Mouse (Mus musculus) hindbrain, postnatal 0 days (tissue): Measurements from ENCODE around the gene Stk39. TPM values are rescaled to one million over a fixed set of nuclear protein-coding genes. Genes with fewer than 3 reads are reported as not detected.

ENCODE experiments used
- ATAC-seq: fragments of 200-750 bp; cut with Nextera tagmentation; 2 replicates; pipeline ENCODE4 v1.8.0; 2017; ENCODE audit warnings: mild to moderate bottlenecking, moderate TSS enrichment, moderate library complexity
- DNase-seq: peaks from one replicate; pipeline ENCODE4 v3.0.0-alpha.2; 2015; ENCODE audit warnings: low spot score
- H3K27ac ChIP-seq: fragments of 300-500 bp; sonication (generic); 2 replicates; pipeline ENCODE4 v1.5.1; 2014; ENCODE audit warnings: mild to moderate bottlenecking
- H3K27me3 ChIP-seq: fragments of 300-500 bp; sonication (generic); 2 replicates; pipeline ENCODE4 v1.6.1; 2014; ENCODE audit warnings: low read length, mixed read lengths; ENCODE audit not compliant: insufficient read depth
- H3K36me3 ChIP-seq: fragments of 300-500 bp; sonication (generic); 2 replicates; pipeline ENCODE4 v1.6.1; 2014; ENCODE audit warnings: low read length, mixed read lengths; ENCODE audit not compliant: insufficient read depth
- H3K4me1 ChIP-seq: fragments of 300-500 bp; sonication (generic); 2 replicates; pipeline ENCODE4 v1.6.1; 2014; ENCODE audit warnings: antibody characterized with exemption, low read length, mixed read lengths; ENCODE audit not compliant: insufficient read depth
- H3K4me2 ChIP-seq: fragments of 300-500 bp; sonication (generic); 2 replicates; pipeline ENCODE4 v1.6.1; 2014; ENCODE audit warnings: low read depth, mild to moderate bottlenecking, low read length, moderate library complexity, mixed read lengths
- H3K4me3 ChIP-seq: fragments of 300-500 bp; sonication (generic); 2 replicates; pipeline ENCODE4 v1.5.1; 2014; ENCODE audit warnings: low read length
- H3K9ac ChIP-seq: fragments of 300-500 bp; sonication (generic); replicated peaks from 2 replicates; pipeline ENCODE4 v1.6.1; 2014; ENCODE audit warnings: mild to moderate bottlenecking, low read length, moderate library complexity, mixed read lengths
- H3K9me3 ChIP-seq: fragments of 300-500 bp; sonication (generic); 2 replicates; pipeline ENCODE4 v1.6.1; 2016; ENCODE audit warnings: low read length, mixed read lengths
- CTCF ChIP-seq: IDR thresholded peaks from 2 replicates; pipeline ENCODE4 v1.5.1; 2016; ENCODE audit warnings: antibody characterized with exemption, control low read depth, low read depth
- WGBS: fragments of 180-500 bp; shearing (Covaris S2); extraction: QIAGEN DNeasy Blood & Tissue Kit; methylation state at CpG from one replicate; pipeline ENCODE4 v1.1.7; 2014; 5-methylcytosine and 5-hydroxymethylcytosine counted together
- polyA plus RNA-seq: library from polyadenylated mRNA; unstranded; fragments of >200 nt; fragmentation: Nextera tagmentation; extraction: Ambion mirVana; gene quantifications from 2 replicates; pipeline ENCODE4 v1.2.1, GENCODE M21; 2015
- total RNA-seq: library from RNA; depleted of rRNA; stranded (reverse); fragments of >200 nt; gene quantifications from 2 replicates; pipeline ENCODE4 v1.2.3, GENCODE M21; 2014

Gene Stk39
- total and polyA plus RNA-seq, 2 experiments from 2014 or later = 30.8 to 38.4 TPM

- H3K27me3 ChIP-seq = no peaks in the 10 kb centered on the region
- TF ChIP-seq CTCF = no peak
- H3K9ac ChIP-seq = no peak overlapping the region
- H3K4me1 ChIP-seq = no peaks in the 10 kb centered on the region; the same call in 1 of the 2 replicates
- H3K36me3 ChIP-seq = no peaks in the 10 kb centered on the region
- 92% methylated on average over 5 of the region's 5 CpGs for WGBS
- H3K27ac ChIP-seq = no peak overlapping the region
- DNase-seq = no peak
- no peak overlapping the region for H3K4me3 ChIP-seq
- no peaks in the 10 kb centered on the region for H3K9me3 ChIP-seq
- ATAC-seq = no peak
- H3K4me2 ChIP-seq = no peak overlapping the region
These were observed 59.9 kb downstream of the Stk39 start for GRCm38 (mm10) chr2:68412149-68412548.

DNA sequence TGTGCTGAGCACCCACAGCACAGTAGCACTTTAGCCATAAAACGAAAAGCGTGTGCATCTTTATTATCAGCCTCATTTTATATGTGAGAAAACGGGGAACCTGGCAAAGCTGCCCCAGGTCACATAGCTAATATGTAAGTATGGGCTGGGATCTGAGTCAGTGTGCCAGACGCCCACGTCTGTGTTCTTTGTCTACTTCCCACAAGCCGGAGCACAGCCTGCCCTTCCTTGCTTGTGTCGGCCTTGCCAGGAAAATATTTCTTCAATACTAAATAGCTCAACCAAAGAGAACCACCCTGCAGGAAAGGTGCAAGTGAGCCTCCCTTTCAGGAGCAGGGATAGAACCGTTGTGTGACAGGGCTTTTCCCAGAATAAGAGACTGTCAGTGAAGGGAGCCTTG lies 60.9 kb downstream of the Stk39 start:
- no peak for ATAC-seq
- 57% methylated on average over 8 of the region's 8 CpGs for WGBS
- Histone ChIP-seq H3K4me1 (no peaks in the 10 kb centered on the region; the same call in 1 of the 2 replicates), H3K4me3 (no peak overlapping the region), H3K36me3 (no peaks in the 10 kb centered on the region), H3K27me3 (no peaks in the 10 kb centered on the region), H3K4me2 (no peak overlapping the region), H3K9me3 (no peaks in the 10 kb centered on the region), H3K27ac (peak overlapping the region; percentile 7; the same call in 1 of the 2 replicates), H3K9ac (no peak overlapping the region)
- TF ChIP-seq CTCF = no peak
- no peak for DNase-seq

DNA sequence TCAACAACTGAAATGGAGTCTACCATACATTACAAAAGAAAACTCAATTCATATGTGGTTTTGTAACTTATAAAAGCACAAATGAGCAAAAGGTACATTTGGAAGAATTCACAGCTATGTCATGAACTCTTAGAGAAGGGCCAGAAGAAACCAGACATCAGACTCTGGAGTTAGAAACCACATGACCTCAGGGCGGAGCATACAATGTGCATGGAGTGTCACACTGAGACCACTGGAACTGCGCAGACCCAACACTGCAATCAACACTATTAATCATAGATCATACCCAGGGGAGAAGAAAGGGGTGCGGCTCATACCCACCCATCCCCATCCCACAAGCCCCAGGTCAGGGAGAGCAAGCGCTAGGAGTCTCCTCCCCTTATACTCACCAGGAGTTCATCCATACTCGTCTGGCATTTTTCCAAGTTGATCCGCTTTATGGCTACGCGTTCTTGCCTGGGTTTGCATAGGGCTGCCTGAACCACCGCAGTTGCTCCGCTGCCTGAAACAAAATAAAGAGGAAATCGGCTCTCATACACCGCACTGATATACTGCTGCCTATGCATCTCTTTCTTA lies 62.3 kb downstream of the Stk39 start:
- peaks cover 2% of the 10 kb centered on the region; the same call in 1 of the 2 replicates for H3K4me1 ChIP-seq
- no peaks in the 10 kb centered on the region for H3K27me3 ChIP-seq
- H3K9me3 ChIP-seq = no peaks in the 10 kb centered on the region
- WGBS = 70% methylated on average over 12 of the region's 12 CpGs
- no peaks in the 10 kb centered on the region for H3K36me3 ChIP-seq
- no peak overlapping the region for H3K27ac ChIP-seq
- ATAC-seq (no peak), DNase-seq (no peak)
- no peak overlapping the region for H3K9ac ChIP-seq
- no peak overlapping the region for H3K4me3 ChIP-seq
- no peak overlapping the region for H3K4me2 ChIP-seq
- no peak for TF ChIP-seq CTCF

GRCm38 (mm10) chr2:68408271-68408980 lies 63.6 kb downstream of the Stk39 start:
- no peaks in the 10 kb centered on the region for H3K27me3 ChIP-seq
- 46% methylated on average over 17 of the region's 17 CpGs for WGBS
- no peak overlapping the region for H3K4me3 ChIP-seq
- H3K36me3 ChIP-seq = no peaks in the 10 kb centered on the region
- ATAC-seq (peak; percentile 36; the same call in 1 of the 2 replicates), DNase-seq (peak; percentile 21)
- TF ChIP-seq CTCF = no peak
- H3K9me3 ChIP-seq = no peaks in the 10 kb centered on the region
- H3K4me2 ChIP-seq = no peak overlapping the region
- peaks cover 2% of the 10 kb centered on the region; the same call in 1 of the 2 replicates for H3K4me1 ChIP-seq
- H3K27ac ChIP-seq = peak overlapping the region; percentile 49; the same call in 1 of the 2 replicates
- no peak overlapping the region for H3K9ac ChIP-seq

DNA sequence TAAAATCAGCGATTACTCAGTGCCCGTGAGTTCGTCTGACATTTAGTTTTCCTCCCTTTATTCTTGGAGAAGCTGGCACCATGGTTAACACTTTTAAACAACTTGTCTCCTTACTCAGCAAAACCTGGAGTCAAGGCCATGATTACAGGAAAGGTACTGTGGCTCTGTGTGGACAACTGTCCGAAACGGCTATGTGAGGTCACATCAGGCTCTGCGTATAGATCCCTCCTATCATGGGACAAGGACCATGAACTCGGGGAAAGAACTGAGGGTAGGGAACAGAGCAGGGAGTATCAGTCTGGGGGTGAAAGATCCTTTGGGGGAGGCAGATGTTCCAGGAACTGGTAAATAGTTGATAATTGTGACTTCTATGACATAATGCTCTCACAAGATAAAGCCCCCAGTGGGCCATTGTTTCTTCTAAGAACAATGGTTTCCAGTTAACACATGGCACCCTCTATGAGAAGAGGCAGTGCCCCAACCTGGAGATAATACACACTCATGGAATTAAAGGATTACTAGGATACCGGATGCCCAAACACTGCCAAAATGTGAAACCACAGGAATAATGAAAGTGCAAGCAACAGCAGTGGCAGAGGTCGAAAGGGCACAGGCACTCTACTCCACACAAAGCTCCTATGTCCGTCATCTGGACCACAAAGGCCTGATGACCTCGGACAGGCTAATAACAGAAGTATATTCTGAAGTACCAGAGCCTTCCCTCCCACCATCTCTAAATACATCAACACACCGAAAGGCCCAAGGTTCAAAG lies 64.7 kb downstream of the Stk39 start:
- no peak for ATAC-seq
- H3K36me3 ChIP-seq = no peaks in the 10 kb centered on the region

DNA sequence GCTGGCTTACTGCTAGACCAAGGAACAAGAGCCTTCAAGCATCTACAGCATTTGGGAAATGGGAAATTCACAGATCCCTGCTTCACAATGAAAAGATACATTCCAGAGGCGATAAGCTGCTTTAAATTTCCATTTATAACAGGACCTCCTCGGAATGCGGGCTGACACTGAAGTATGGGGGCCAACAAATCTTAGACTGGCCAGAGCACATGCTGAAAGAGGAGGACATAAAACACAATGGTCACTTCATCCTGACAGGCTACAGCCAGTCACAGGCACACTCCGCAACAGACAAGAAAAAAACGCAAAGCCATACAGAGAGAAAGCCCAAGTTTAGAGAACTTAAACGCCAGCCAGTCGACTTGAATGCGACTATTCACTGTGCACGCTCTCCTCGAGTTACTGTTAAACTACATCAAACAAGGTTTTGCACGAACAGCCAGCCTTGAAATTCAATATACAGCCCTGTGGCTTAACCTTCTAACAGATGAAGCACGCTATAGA lies 65.4 kb downstream of the Stk39 start:
- Histone ChIP-seq H3K4me3 (no peak overlapping the region), H3K9ac (no peak overlapping the region), H3K4me1 (peaks cover 2% of the 10 kb centered on the region; the same call in 1 of the 2 replicates), H3K36me3 (no peaks in the 10 kb centered on the region), H3K4me2 (no peak overlapping the region), H3K9me3 (no peaks in the 10 kb centered on the region), H3K27ac (no peak overlapping the region), H3K27me3 (no peaks in the 10 kb centered on the region)
- DNase-seq (no peak), ATAC-seq (no peak)
- TF ChIP-seq CTCF = no peak
- 34% methylated on average over 12 of the region's 12 CpGs for whole genome bisulfite sequencing

More for the DNA sequence above, 64.7 kb downstream of the Stk39 start:
- peaks cover 2% of the 10 kb centered on the region; the same call in 1 of the 2 replicates for H3K4me1 ChIP-seq
- no peak overlapping the region for H3K4me2 ChIP-seq
- H3K4me3 ChIP-seq = no peak overlapping the region
- 56% methylated on average over 12 of the region's 12 CpGs for WGBS
- no peaks in the 10 kb centered on the region for H3K27me3 ChIP-seq
- no peak for TF ChIP-seq CTCF
- H3K9me3 ChIP-seq = no peaks in the 10 kb centered on the region
- H3K27ac ChIP-seq = no peak overlapping the region
- no peak for DNase-seq
- no peak overlapping the region for H3K9ac ChIP-seq
